Mouse (Mus musculus) kidney, adult 11 months (tissue): ENCODE results near the gene Rnf39.
"Not testable (repeated sequence)": the region's sequence is repeated elsewhere in the genome, so short reads cannot be mapped to it uniquely, and the experiment has no call there.

Experiments
- DNase-seq: peaks from one replicate; pipeline ENCODE4 v3.0.0; 2022

The Rnf39 gene

GRCm38 (mm10) chr17:36988475-36988874 lies 45.8 kb downstream of the Rnf39 start:
- DNase-seq: no peak

- no peak for DNase-seq
Observed at GRCm38 (mm10) chr17:36989437-36989836, 46.7 kb downstream of the Rnf39 start, which contains the start of gene H2-M5. Gene H2-M5 (minus strand): TSS chr17:36989537.

- not testable (repeated sequence) for DNase-seq
Observed at GRCm38 (mm10) chr17:36990630-36991029, 47.9 kb downstream of the Rnf39 start.

DNA sequence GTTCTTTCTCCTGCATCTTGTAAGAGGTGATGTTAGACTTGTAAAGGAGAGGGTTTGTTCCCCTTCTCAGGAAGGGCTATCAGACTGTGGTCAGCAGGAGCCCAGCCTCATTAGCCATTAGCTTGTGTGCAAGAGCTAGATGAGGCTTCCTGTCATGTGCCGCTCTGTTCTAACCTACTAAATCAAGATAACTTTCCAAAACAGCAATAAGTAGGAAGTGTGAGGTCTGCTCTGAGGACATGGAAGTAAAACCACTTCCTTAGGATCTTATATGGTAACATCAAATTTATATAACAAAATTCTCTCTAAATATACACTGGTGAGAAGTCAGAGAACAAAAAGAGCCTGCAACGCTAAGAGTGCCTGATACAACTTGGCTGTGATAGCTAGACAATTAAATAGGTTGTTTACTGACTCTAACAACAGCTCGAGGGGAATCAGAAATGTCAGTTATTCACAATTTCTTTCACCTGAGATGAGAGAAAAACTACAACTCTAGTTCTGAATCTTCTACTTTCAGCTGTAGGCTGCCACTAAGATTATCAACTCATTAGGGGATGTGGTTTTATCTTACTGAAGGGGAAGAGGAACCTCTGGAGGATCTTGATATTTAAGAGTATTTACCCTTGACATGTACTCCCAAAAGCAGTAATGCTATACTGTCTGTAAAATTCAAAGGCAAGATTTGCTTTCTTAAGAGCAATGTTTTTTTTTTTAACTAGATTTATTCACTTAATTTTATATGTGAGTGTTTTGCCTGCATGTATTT lies 49.8 kb downstream of the Rnf39 start:
- DNase-seq: no peak

GRCm38 (mm10) chr17:36993770-36994325 lies 51.1 kb downstream of the Rnf39 start:
- DNase-seq: no peak

GRCm38 (mm10) chr17:36994528-36994927 lies 51.8 kb downstream of the Rnf39 start:
- DNase-seq: no peak

- no peak for DNase-seq
Observed at GRCm38 (mm10) chr17:36995448-36995847, 52.7 kb downstream of the Rnf39 start.

DNA sequence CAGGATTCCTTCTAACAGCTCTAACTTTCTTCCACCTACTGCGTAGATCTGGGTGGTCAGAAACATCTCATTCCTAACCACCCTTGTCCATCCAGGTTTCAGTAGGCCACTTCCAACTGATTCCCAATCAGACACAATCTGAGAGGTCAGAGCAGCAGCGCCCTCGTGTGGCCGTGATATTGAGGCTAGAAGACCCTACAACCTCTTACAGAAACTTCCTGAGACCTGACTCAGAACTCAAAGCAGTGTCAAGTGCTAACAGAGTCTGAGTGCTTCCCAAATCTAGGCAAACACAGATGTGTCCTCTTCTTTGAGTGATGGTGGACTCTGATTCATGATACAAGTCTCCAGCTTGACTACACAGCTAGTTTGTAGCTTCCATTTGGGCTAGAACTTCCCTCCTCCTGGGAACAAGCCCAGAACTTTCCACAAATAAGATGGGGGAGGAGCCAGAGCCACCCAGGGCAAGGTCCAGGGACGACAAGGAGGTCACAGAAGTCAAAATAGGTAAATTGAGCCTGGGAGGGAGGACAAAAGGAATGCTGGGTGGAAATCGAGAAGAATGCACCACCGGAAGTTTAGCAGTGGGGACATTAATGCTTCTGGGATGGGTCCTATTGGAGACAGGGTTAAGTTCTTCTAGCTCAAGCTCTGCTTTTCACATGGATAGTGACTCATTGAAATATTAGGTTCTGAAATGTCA lies 54.5 kb downstream of the Rnf39 start:
- peak; percentile 61 for DNase-seq
